Mouse (Mus musculus): Measurements from ENCODE around the gene Kansl3. TPM values are rescaled to one million over a fixed set of nuclear protein-coding genes. Genes with fewer than 3 reads are reported as not detected.
A peak's percentile ranks its signal among the peaks of the same experiment; 100 is the strongest.

Gene Kansl3
- polyA plus RNA-seq, 2 experiments = 38.6 to 63.5 TPM

- Histone ChIP-seq H3K4me2 (replicated peaks; ENCODE audit: low read depth, low read length, severe bottlenecking) (peak overlapping the region; percentile 58), H3K27ac (replicated peaks; ENCODE audit: low read depth, low read length) (peak overlapping the region; percentile 55; the same call in 1 of the 2 replicates), H3K9ac (ENCODE audit: low read depth, low read length, severe bottlenecking) (peak overlapping the region; percentile 40), H3K4me1 (ENCODE audit: control insufficient read depth, insufficient read depth, low read length) (peaks cover 14% of the 10 kb centered on the region), H3K27me3 (ENCODE audit: control insufficient read depth, insufficient read depth, low read length) (peaks cover 5% of the 10 kb centered on the region; the same call in 1 of the 2 replicates), H3K9me3 (ENCODE audit: control insufficient read depth, low read length) (no peaks in the 10 kb centered on the region), H3K36me3 (ENCODE audit: control insufficient read depth, insufficient read depth, low read length) (no peaks in the 10 kb centered on the region), H3K4me3 (replicated peaks; ENCODE audit: low read length) (peak overlapping the region; percentile 36)
- TF ChIP-seq POLR2A (IDR thresholded peaks at IDR 0.05; ENCODE audit: borderline replicate concordance, extremely low read depth, insufficient read depth, insufficient read length) = no peak
- ATAC-seq (ENCODE audit: low FRiP score, low read depth) (peak; percentile 58), DNase-seq (ENCODE audit: low spot score) (peak; percentile 91)
- WGBS = 10% methylated on average over 29 of the region's 30 CpGs
Observed at GRCm38 (mm10) chr1:36303381-36304320, 65.3 kb downstream of the Kansl3 start.

- WGBS = 25% methylated on average over 5 of the region's 9 CpGs
- no peak for TF ChIP-seq POLR2A (IDR thresholded peaks at IDR 0.05; ENCODE audit: borderline replicate concordance, extremely low read depth, insufficient read depth, insufficient read length)
- DNase-seq (ENCODE audit: low spot score) (no peak), ATAC-seq (ENCODE audit: low FRiP score, low read depth) (no peak)
- H3K9me3 ChIP-seq (ENCODE audit: control insufficient read depth, low read length) = no peaks in the 10 kb centered on the region
- H3K36me3 ChIP-seq (ENCODE audit: control insufficient read depth, insufficient read depth, low read length) = no peaks in the 10 kb centered on the region
- H3K4me3 ChIP-seq (replicated peaks; ENCODE audit: low read length) = peak overlapping the region; percentile 36
- peak overlapping the region; percentile 55; the same call in 1 of the 2 replicates for H3K27ac ChIP-seq (replicated peaks; ENCODE audit: low read depth, low read length)
- peak overlapping the region; percentile 58 for H3K4me2 ChIP-seq (replicated peaks; ENCODE audit: low read depth, low read length, severe bottlenecking)
- H3K9ac ChIP-seq (ENCODE audit: low read depth, low read length, severe bottlenecking) = peak overlapping the region; percentile 40
- peaks cover 8% of the 10 kb centered on the region; the same call in 1 of the 2 replicates for H3K4me1 ChIP-seq (ENCODE audit: control insufficient read depth, insufficient read depth, low read length)
- no peaks in the 10 kb centered on the region for H3K27me3 ChIP-seq (ENCODE audit: control insufficient read depth, insufficient read depth, low read length)
Observed at GRCm38 (mm10) chr1:36302957-36303356, 66.0 kb downstream of the Kansl3 start.

- no peaks in the 10 kb centered on the region for H3K27me3 ChIP-seq (ENCODE audit: control insufficient read depth, insufficient read depth, low read length)
- no peak overlapping the region for H3K9ac ChIP-seq (ENCODE audit: low read depth, low read length, severe bottlenecking)
- ATAC-seq (ENCODE audit: low FRiP score, low read depth) = no peak
- no peaks in the 10 kb centered on the region for H3K36me3 ChIP-seq (ENCODE audit: control insufficient read depth, insufficient read depth, low read length)
- DNase-seq (ENCODE audit: low spot score) = no peak
- TF ChIP-seq POLR2A (IDR thresholded peaks at IDR 0.05; ENCODE audit: borderline replicate concordance, extremely low read depth, insufficient read depth, insufficient read length) = no peak
- no peaks in the 10 kb centered on the region for H3K9me3 ChIP-seq (ENCODE audit: control insufficient read depth, low read length)
- no peak overlapping the region for H3K4me3 ChIP-seq (replicated peaks; ENCODE audit: low read length)
- 75% methylated on average over 8 of the region's 8 CpGs for WGBS
- no peak overlapping the region for H3K27ac ChIP-seq (replicated peaks; ENCODE audit: low read depth, low read length)
- no peak overlapping the region for H3K4me2 ChIP-seq (replicated peaks; ENCODE audit: low read depth, low read length, severe bottlenecking)
- peaks cover 8% of the 10 kb centered on the region; the same call in 1 of the 2 replicates for H3K4me1 ChIP-seq (ENCODE audit: control insufficient read depth, insufficient read depth, low read length)
Observed at GRCm38 (mm10) chr1:36302273-36302672, 66.7 kb downstream of the Kansl3 start.

GRCm38 (mm10) chr1:36300486-36300885 lies 68.5 kb downstream of the Kansl3 start:
- 87% methylated on average over 6 of the region's 6 CpGs for WGBS
- no peaks in the 10 kb centered on the region for H3K9me3 ChIP-seq (ENCODE audit: control insufficient read depth, low read length)

GRCm38 (mm10) chr1:36299676-36300075 lies 69.3 kb downstream of the Kansl3 start:
- TF ChIP-seq POLR2A (IDR thresholded peaks at IDR 0.05; ENCODE audit: borderline replicate concordance, extremely low read depth, insufficient read depth, insufficient read length) = no peak
- no peak overlapping the region for H3K4me2 ChIP-seq (replicated peaks; ENCODE audit: low read depth, low read length, severe bottlenecking)
- ATAC-seq (ENCODE audit: low FRiP score, low read depth) (no peak), DNase-seq (ENCODE audit: low spot score) (no peak)
- H3K4me3 ChIP-seq (replicated peaks; ENCODE audit: low read length) = no peak overlapping the region
- H3K27me3 ChIP-seq (ENCODE audit: control insufficient read depth, insufficient read depth, low read length) = no peaks in the 10 kb centered on the region
- 49% methylated on average over 2 of the region's 2 CpGs for WGBS
- H3K9ac ChIP-seq (ENCODE audit: low read depth, low read length, severe bottlenecking) = no peak overlapping the region
- H3K4me1 ChIP-seq (ENCODE audit: control insufficient read depth, insufficient read depth, low read length) = peaks cover 5% of the 10 kb centered on the region; the same call in 1 of the 2 replicates
- H3K27ac ChIP-seq (replicated peaks; ENCODE audit: low read depth, low read length) = no peak overlapping the region
- H3K9me3 ChIP-seq (ENCODE audit: control insufficient read depth, low read length) = no peaks in the 10 kb centered on the region
- no peaks in the 10 kb centered on the region for H3K36me3 ChIP-seq (ENCODE audit: control insufficient read depth, insufficient read depth, low read length)

More at GRCm38 (mm10) chr1:36300486-36300885, 68.5 kb downstream of the Kansl3 start:
- DNase-seq (ENCODE audit: low spot score) (no peak), ATAC-seq (ENCODE audit: low FRiP score, low read depth) (no peak)
- H3K4me1 ChIP-seq (ENCODE audit: control insufficient read depth, insufficient read depth, low read length) = peaks cover 8% of the 10 kb centered on the region; the same call in 1 of the 2 replicates
- no peaks in the 10 kb centered on the region for H3K27me3 ChIP-seq (ENCODE audit: control insufficient read depth, insufficient read depth, low read length)
- no peak overlapping the region for H3K4me3 ChIP-seq (replicated peaks; ENCODE audit: low read length)
- H3K4me2 ChIP-seq (replicated peaks; ENCODE audit: low read depth, low read length, severe bottlenecking) = no peak overlapping the region
- H3K9ac ChIP-seq (ENCODE audit: low read depth, low read length, severe bottlenecking) = no peak overlapping the region
- TF ChIP-seq POLR2A (IDR thresholded peaks at IDR 0.05; ENCODE audit: borderline replicate concordance, extremely low read depth, insufficient read depth, insufficient read length) = no peak
- no peaks in the 10 kb centered on the region for H3K36me3 ChIP-seq (ENCODE audit: control insufficient read depth, insufficient read depth, low read length)
- H3K27ac ChIP-seq (replicated peaks; ENCODE audit: low read depth, low read length) = no peak overlapping the region

Data from limb, embryonic 14.5 days (tissue).